Mouse (Mus musculus) frontal cortex, postnatal 14 days (tissue): ENCODE measurements around the gene Gid4.

Experiments
- DNase-seq, 2 experiments: peaks; one replicate each; pipeline ENCODE4 v3.0.0; 2022; ENCODE audit warnings: low spot score in 2 of 2

Gid4 gene

DNA sequence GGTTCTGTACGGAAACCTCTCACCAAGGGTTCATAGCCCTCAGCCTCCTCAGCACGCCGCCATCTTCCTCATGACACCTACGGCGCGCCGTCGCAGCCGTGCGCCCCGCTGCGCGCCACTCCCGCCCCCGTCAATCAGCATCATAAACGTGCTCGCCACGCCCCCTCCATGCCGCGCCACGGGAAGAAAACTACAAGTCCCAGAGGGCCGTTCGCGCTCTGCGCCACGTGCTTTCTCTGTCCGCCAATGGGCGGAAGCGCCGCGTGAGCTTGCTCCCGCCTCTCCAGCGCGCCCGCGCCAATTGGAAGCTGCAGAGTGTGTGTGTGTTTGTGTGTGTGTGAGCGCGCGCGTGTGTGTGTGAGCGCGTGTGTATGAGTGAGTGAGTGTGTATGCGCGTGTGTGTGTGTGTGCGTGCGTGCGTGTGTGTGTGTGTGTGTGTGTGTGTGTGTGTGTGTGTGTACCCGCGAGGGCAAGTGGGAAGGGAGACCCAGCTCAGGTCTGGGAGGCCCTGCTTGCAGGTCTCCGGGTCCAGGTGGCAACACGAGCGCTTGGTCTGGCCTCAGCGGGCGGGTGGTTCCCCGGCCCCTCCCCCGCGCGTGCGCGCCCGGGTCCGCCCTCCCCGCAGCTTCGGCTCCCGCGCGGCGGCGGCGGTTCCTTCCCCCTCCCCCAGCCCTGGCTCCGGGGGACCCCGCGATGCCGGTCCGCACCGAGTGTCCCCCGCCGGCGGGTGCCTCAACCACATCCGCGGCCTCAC, at the start of gene Gid4:
TSS of gene Gid4 (plus strand) at position 183 of the 754 bp plus-strand sequence.
- peak; percentile 98 to 99 for DNase-seq

DNA sequence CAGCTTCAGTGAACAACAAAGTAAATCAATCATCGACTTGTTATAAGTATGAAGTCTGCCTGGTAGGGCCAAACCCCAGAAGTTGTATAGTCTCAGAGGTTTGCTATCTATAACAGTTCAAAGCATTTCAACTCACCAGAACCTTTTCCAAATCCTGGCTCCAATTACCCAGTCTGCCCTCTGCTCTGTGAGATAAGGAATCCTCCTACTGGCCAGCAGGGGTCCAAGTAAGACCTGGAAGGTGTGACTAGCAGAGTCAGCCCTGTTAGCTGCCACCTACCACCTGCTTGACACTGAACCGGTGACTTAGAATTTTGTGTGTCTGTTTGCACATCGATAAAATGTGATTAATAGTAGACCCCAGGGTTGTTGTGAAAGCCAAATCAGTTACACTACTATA, 49.7 kb upstream of the Gid4 start:
- no peak for DNase-seq

DNA sequence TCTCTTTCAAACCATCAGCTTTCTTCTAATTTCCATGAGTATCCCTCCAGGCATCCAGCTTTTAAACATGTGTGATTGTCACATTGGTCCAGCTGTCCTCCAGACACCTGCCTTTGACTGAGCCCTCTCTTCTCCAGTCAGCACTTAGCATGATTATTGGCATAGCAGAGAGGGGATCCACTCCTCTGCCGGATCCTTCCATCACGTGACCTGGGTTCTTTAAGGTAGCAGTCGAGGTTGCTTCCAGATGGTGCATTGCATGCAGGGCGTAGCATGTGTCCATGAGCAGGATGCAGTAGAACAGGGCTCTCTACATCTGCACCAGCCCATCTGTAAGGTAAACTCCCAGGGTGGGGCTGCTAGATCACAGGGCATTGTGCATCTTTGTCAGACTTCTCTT, 48.0 kb upstream of the Gid4 start:
- no peak for DNase-seq

DNA sequence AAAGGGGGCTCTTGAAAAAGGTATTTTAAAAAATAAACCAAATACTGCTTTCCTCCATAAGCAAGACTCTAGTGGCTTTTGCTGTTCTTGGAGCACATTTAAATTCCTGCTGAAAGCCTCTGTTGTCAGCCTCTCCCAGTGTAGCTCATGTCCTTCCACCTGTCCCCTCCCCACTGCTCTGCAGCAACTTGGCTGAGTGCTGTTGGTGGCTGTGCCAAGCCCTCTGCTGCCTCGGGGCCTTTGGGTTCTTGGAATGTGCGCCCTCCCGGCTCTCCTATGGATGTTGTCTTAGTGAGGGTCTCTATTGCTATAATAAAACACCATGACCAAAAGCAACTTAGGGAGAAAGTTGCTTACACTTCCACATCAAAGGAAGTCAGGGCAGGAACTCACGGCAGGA, 47.5 kb upstream of the Gid4 start:
- DNase-seq = no peak

DNA sequence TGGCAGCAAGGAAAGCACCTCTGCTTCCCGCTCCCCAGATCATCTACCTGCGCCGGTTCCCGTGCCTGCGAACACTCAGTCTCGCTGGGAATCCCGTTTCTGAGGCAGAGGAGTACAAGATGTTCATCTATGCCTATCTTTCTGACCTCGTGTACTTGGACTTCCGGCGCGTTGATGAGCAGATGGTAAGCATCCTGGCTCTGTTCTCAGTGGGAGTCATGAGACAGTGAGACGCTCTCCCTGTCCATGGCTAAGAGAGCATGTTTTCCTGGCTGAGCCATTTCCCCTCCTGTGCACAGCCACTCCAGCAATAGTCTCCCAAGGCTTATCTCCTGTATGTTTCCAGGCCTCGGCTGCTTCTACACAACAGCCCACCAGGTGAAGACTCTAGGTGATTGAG, 46.5 kb upstream of the Gid4 start:
- DNase-seq = no peak

DNA sequence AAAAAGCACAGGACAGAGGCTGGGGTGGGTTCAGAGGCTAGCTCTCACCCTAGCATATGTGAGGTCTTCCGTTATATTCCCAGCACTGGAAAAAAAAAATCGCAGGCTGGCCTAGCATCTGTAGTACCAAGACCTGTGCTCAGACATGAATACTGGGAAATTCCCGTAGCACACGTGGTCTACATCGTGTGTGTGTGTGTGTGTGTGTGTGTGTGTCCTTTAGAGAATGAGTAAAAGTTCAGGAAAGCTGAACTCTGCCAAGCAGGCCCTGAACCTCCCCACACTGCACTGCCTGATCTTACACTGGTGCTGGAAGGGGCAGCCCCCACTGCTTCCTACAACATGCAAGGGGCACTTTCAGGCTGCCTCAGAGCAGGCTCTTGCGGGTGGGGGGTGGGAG, 42.5 kb upstream of the Gid4 start:
- no peak for DNase-seq

DNA sequence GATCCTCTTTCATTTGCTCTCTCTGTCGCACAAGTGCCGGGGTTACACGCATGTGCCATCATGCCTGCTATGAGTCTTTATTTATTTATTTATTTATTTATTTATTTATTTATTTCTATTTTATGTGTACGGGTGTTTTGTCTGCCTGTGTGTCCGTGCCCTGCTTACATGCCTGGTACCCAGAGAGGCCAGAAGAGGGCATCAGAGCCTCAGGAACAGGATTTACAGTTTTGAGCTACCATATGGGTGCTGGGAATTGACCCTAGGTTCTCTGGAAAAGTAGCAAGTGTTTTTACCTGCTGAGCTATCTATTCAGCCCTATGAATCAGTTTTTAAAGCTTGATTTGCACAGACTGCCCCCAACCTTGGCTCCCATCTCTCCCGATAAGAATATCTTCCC, 33.4 kb upstream of the Gid4 start:
- no peak for DNase-seq

DNA sequence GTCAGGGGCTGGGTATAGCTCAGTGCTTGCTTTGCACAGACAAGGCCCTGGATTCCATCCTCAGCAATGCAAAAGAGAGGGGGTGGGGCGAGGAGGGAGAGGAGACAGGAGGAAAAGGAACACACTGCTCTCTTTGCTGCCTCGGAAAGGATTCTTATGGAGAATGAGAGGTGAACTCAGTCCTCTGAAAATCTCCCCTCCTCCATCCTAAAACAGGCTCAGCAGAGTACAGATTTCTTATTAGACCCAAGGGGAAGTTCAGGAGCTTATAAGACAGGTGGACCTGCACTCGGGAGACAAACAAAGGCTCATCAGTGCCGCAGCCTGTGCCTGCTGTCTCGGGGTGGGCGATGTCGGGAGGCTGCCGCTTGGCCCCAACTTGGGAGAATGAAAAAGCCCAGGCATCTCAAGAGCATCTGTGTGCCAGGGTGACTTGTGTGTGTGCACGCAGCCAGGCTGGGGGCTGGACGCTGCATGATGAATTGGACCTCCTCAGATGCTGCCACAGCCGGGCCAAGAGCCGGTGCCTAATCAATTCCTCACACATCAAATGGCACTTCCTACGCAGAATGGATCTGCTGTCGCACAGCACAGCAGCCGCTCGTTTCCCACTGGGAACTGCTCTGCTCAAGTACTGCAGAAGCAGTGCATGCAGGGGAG, 32.1 kb upstream of the Gid4 start:
- peak; percentile 66 to 67 for DNase-seq

DNA sequence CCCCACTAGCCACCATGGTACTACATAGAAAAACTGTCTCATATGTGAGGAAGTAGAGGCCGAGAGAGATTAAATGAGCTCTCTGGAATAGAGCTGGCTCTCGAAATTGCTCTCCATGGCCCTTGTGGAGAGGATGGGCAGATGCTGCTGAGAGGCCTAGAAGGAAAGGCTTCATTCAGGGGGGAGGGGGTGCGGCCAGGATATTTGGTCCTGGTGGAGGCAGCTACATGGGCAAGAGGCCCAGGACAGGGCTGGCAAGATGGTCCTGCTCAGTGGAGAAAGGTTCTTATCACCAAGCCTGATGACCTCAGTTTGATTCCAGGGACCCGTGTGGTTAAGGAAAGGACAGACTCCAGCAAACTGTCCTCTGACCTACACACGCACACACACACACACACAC, 31.0 kb upstream of the Gid4 start:
- DNase-seq = no peak

DNA sequence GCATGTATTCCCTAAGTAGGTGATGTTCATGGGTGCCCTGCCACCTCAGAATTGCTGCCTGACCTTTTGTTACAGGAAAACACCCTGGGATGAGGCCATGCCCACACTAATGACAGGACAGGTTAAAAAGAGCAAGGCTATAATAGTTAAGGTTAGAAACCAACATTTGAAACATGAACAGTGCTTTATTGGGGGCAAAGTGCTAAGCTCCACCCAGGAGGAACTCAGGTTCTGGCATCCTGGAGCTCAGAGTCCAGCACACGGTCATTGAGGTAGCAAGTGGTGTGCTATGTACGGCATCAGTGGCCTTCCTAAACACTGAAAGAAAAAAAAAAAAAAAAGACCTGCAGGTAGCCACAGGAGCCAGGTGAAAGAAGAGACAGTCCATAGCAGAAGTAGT, 29.0 kb upstream of the Gid4 start:
- DNase-seq = no peak

DNA sequence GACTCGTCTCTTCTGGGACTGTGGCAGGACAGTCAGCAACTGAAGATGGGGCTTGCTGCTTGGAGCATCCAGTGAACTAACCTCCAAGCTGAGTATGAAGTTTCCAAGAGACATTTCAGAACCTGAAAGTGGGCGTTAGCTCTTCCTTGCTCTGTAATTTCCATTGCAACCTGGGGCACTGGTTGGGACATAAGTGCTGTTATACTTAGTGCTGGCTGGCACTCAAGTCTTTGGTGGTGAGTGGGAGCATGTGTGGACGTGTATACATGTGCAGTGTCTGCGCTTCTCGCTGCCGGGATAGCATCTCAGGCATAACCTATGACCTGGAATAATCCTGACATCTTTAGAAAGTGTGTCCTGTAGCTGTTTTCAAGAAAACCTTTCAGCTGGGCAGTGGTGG, 25.6 kb upstream of the Gid4 start:
- DNase-seq = no peak

DNA sequence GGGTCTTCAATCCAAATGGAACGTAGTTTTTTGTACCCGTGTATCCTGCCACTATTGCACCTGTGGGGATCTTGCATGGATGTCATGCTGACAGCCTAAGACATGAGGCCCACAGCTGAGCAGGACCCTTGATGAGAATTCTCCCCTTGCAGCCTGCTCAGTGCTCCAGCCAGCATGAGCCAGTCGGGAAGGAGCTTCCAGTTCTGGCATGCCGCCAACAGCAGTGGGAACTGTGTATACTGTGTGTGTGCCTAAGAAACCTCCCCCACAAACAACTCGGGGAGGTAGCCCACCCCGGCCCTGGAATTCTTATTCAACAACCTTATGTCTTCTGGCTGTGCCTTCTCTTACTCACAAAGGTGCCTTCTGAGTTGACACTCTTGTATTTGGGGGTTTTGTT, 20.4 kb upstream of the Gid4 start:
- peak in 1 of 2 experiments; percentile 21 for DNase-seq

DNA sequence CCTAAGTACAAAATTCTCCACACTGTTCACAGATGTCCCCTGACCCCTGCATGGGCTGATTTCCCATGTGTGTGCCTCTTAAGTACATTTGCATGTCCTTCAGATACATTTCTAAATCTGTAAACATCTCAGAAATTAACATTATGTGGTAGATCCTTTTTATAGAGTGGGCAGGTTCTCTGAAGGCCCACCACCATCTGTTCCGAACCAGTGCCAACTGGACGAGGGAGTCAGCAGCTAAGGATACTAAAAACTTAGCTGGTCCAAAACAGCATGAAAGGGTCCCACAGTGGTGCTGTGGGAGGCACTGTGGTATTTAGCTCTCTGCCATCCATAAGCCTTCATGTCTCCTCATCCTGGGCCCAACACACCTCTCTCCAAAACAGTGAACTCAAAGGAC, 19.8 kb upstream of the Gid4 start:
- peak; percentile 38 to 43 for DNase-seq

DNA sequence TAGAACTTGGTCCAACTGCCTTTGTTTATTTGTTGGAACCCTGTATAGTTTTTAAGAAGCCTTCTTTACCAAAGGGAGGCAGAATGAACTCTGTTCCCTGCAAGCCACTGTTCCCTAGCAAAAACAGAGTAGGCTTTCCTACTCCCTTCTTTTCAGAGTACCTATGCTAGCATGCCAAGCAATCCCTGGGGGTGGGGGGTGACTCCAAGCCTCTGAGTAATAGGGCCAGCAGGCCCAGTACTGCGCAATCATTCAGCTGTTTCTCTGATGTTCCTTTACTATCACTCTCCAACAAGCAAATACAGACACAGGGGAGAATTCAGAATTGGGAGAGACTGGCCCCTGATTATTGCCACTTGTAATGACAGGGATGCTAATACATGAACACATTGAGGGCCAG, 10.3 kb upstream of the Gid4 start:
- no peak for DNase-seq

DNA sequence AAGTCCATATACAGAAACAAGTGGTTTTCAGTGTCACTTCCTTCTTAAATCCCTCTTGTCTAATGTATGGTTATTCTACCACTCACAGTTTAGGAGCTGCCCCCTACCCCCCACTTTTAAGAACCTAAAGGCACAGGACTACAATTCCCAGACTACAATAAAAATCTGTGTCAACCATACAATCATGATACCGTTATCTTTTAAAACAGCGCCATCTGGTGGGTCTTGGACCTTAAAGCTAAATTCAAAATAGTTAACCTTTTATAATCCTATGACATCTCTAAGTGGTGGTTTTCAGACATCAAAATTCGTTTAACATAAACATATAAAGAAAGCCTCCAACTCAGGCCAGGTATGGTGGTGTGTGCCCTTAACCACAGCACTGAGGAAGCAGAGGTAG, 4.8 kb upstream of the Gid4 start:
- peak in 1 of 2 experiments; percentile 50 for DNase-seq

DNA sequence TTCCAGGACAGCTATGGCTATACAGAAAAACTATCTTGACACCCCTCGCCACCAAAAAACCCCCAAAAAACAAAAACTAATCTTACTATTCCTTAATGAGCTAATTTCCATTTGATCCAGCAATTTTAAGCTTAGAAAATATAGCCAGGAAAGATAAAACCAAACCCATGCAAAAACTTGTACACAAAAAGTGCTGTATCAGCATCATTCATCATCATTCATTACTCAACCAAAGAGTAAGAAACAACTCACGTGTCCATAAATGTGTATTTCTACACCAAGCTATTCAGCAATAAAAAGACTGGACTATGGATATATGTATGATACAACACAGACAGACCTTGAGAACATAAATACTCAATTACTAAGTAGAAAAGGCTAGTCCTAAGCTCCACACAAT, 4.0 kb upstream of the Gid4 start:
- no peak for DNase-seq

DNA sequence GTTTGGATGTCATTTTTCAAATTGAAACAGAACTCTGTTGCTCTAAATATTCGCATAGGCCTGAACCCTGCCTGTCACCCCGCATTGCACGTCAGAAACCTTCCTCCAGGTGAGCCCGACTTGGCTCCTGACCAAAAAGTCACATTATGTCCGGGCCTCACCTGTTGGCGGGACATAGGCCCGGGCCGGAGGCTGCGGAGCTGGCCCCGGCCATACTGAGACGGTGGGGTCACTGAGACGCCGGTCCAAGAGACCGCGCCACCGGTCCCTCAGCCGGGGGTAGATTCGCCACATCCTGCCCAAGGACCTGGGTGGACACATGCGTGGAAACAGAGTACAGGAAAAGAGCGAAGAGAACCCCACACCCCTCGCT, 369 bp upstream of the Gid4 start:
- DNase-seq = no peak

DNA sequence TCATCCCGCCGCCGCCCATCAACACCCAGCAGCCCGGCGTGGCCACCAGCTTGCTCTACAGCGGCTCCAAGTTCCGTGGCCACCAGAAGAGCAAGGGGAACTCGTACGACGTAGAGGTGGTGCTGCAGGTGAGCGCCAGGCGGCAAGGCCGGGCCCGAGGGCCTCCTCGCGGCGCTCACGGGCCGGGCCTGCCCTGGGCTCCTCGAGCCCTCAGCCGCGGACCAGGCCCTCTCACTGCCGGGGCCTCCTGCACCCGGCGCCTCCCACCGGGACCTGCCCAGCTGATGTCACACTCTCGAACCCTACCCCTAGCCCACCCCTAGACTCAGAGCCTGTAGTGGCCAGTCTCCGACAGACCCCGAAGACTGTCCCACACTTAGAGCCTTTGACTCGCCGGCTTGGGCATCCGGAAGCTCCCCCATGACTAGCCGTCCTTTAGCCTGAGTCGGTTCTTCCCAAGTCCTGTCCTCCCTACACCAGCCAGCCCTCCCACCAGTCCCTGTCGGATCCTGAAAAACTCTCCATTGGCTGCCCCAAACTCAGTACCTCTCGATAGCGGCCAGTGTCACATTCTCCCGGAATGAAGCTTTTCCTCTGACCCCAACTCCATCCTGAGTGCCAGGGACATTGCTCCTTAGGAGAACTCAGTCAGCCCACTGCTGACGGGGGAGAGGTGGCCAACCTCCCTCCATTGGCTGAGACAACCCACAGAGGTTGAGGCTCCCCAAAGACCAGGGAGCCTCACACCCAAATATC, 950 bp downstream of the Gid4 start, which contains the start of gene Atpaf2:
TSS of gene Atpaf2 (minus strand) at position 741 of the 756 bp plus-strand sequence.
- DNase-seq = no peak

DNA sequence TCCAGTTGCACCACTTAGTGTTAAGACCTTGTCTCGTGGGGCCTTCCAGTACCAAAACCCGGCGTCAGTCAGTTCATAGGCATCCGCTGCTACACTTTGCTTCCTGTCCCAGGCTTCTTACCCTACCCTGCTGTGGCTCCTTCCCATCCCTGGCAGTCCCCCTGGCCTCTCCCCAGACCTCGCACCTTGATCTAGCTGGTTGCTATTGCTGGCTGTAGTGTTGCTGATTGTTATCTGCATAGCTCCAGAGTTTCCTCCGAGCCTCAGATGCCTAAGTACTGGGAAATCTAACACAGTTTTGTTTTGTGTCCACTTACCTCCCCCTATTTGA, 1.5 kb downstream of the Gid4 start:
- no peak for DNase-seq

DNA sequence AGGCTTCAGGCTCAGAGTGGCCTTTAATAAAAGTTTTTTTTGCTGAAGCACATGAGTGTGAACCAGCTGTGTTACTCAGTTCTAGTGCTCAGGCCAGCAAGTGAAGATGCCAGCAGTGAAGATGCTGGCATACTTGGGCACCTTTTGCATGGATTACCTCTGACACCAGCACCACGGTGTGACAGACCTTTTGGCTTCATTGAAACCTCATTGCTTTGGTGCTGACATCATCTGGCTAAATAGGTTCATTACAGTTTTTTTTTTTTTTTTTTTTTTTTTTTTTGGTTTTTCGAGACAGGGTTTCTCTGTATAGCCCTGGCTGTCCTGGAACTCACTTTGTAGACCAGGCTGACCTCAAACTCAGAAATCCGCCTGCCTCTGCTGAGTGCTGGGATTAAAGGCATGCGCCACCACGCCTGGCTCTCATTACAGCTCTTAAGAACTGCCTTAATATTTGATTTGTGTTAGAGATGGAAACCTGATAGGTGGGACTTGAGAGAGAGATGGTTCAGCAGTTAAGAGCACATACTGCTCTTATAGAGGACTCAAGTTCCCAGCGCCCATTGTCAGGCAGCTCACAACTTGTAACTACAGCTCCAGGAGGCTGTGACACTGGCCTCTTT, 5.2 kb downstream of the Gid4 start:
- DNase-seq = no peak

DNA sequence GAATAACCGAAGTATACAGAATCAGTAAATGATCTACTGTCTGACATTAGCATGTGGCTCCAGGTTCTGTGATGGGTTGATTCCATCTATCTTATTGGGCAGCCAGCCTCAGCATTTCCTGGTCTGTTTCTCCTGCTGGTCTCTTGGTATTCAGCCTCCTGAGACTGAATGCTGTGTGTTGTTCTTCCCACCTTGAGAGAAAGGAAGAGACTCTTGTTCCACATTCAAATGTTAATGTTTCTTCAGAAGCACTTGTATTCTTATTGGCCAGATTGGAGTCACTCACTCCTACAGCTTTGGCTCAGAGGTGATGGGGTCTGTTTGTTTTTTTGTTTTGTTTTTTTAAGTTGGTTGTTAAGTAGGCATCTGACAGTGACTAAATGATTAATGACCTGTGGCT, 6.1 kb downstream of the Gid4 start:
- DNase-seq = no peak

DNA sequence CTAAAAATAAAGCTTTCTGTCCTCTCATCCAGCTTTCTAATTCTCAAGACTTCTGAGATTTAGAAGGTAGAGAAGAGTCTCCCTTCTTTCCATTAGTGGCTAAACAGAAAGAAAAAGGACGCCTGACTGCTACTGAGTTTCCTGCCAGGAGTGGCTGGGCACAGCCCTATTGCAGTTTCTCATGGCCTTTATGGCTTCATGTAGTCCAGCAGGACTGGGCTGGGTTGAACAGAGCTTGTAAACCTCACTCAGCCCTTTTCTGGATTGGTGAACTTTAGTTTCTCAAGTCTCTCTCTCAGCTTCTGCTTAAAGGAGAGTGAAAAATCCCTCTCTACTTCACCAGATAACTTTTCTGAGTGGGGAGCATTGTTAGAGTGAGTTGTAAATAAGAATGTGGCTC, 9.5 kb downstream of the Gid4 start:
- DNase-seq = no peak

DNA sequence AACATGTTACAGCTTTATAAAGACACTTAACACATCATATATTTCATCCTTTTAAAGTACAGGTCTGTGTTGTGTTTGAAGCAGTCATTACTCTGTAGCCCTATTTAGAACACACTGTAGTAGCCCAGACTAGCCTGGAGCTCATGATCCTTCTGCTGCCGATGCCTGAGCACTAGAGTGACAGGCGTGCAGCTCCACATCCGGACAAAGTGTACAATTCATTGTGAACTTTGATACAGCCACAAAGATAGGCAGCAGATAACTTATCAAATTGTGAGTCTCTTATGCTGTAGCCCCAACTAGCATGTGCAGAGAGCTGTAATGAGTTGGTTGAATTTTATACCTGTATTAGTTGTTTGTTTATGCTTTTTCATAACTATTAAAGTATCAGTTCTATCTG, 10.7 kb downstream of the Gid4 start:
- DNase-seq = no peak
